In genomic region chr5:115156933-115157589, GRCm38 (mm10) we compare ENCODE assay signal across 8 mouse cellular contexts. TPM values are rescaled to one million over a fixed set of nuclear protein-coding genes. Genes with fewer than 3 reads are reported as not detected.
DNase-seq lines count a peak whose midpoint lies in the region; ATAC-seq and TF ChIP-seq lines count a peak whose summit lies in the region.
"Had no signal": no experiment of that assay in that cellular context is flagged by ENCODE, and none has a peak within 500 bp of the region (broad histone marks: within the 10 kb centered on the region; RNA-seq: fewer than 3 reads in every experiment).

No protein-coding gene starts in this region.

- no peak for TF ChIP-seq POLR2A in liver, adult 2 months (IDR thresholded peaks at IDR 0.05; ENCODE audit: extremely low read depth, insufficient read depth, low read length)

- H3K4me3 ChIP-seq in lung, embryonic 15.5 days: peak overlapping the region; percentile 92
- H3K4me3 ChIP-seq in brown adipose tissue, adult 24 weeks (ENCODE audit: insufficient read depth, low read depth, low read length): peak overlapping the region; percentile 82
- peak overlapping the region; percentile 73 for H3K4me3 ChIP-seq in forebrain, postnatal 0 days (ENCODE audit: low read depth, low read length)
- H3K4me3 ChIP-seq in liver, adult 2 months (ENCODE audit: insufficient read depth, low read depth, low read length): peak overlapping the region; percentile 83
- peak overlapping the region; percentile 86 for H3K4me3 ChIP-seq in stomach, embryonic 15.5 days (replicated peaks)

- H3K27ac ChIP-seq in lung, embryonic 15.5 days: peak overlapping the region; percentile 98
- H3K27ac ChIP-seq in brown adipose tissue, adult 24 weeks (replicated peaks; ENCODE audit: low read depth, low read length): no peak overlapping the region; the same call in 1 of the 2 replicates
- peak overlapping the region; percentile 99 for H3K27ac ChIP-seq in forebrain, postnatal 0 days (ENCODE audit: low read depth, low read length)
- no peak overlapping the region; the same call in 1 of the 2 replicates for H3K27ac ChIP-seq in liver, adult 2 months (replicated peaks; ENCODE audit: insufficient read depth, low read depth, low read length)
- peak overlapping the region; percentile 90 for H3K27ac ChIP-seq in stomach, embryonic 15.5 days

- no peaks in the 10 kb centered on the region for H3K27me3 ChIP-seq in lung, embryonic 15.5 days
- no peaks in the 10 kb centered on the region for H3K27me3 ChIP-seq in forebrain, postnatal 0 days (ENCODE audit: insufficient read depth, low read length)
- no peaks in the 10 kb centered on the region for H3K27me3 ChIP-seq in liver, adult 2 months (ENCODE audit: control insufficient read depth, insufficient read depth, low read length)
- no peaks in the 10 kb centered on the region for H3K27me3 ChIP-seq in stomach, embryonic 15.5 days (replicated peaks)

- H3K9ac ChIP-seq in lung, embryonic 15.5 days: peak overlapping the region; percentile 96
- H3K9ac ChIP-seq in forebrain, postnatal 0 days: peak overlapping the region; percentile 79
- H3K9ac ChIP-seq in liver, adult 2 months (ENCODE audit: low read depth, low read length): peak overlapping the region; percentile 93
- peak overlapping the region; percentile 98 for H3K9ac ChIP-seq in stomach, embryonic 15.5 days

- H3K36me3 ChIP-seq in lung, embryonic 15.5 days: 0 out of 2 replicates have a peak, but pooled peaks cover 4% of the 10 kb centered on the region
- H3K36me3 ChIP-seq in forebrain, postnatal 0 days (ENCODE audit: insufficient read depth): no peaks in the 10 kb centered on the region
- no peaks in the 10 kb centered on the region for H3K36me3 ChIP-seq in liver, adult 2 months (ENCODE audit: control insufficient read depth, insufficient read depth, low read length)
- no peaks in the 10 kb centered on the region for H3K36me3 ChIP-seq in stomach, embryonic 15.5 days

- H3K4me2 ChIP-seq in lung, embryonic 15.5 days: peak overlapping the region; percentile 68
- peak overlapping the region; percentile 94 for H3K4me2 ChIP-seq in forebrain, postnatal 0 days (ENCODE audit: low read depth)
- peak overlapping the region; percentile 82 for H3K4me2 ChIP-seq in stomach, embryonic 15.5 days

- under 1% methylated on average over 26 of the region's 26 CpGs for WGBS in lung, embryonic 15.5 days
- 1% methylated on average over 26 of the region's 26 CpGs for WGBS in forebrain, postnatal 0 days
- 3% methylated on average over 26 of the region's 26 CpGs for WGBS in liver, adult 2 months
- WGBS in stomach, embryonic 15.5 days: under 1% methylated on average over 26 of the region's 26 CpGs

- DNase-seq in lung, postnatal 36 days: no peak
- DNase-seq in forebrain, postnatal 0 days: no peak
- DNase-seq in liver, adult 2 months (ENCODE audit: extremely low read depth, low read depth, low spot score): peak; percentile 15
- DNase-seq in frontal cortex, postnatal 25 days (ENCODE audit: low spot score in 2 of 2): no peak

- H3K9me3 ChIP-seq in lung, embryonic 15.5 days: no peaks in the 10 kb centered on the region
- no peaks in the 10 kb centered on the region for H3K9me3 ChIP-seq in forebrain, postnatal 0 days (ENCODE audit: low read length)
- H3K9me3 ChIP-seq in stomach, embryonic 15.5 days: no peaks in the 10 kb centered on the region

- H3K79me2 ChIP-seq in liver, adult 2 months (ENCODE audit: control insufficient read depth, insufficient read depth, low read length): peaks cover 33% of the 10 kb centered on the region; the same call in 1 of the 2 replicates

- no peak for TF ChIP-seq CTCF in forebrain, postnatal 0 days (IDR thresholded peaks at IDR 0.05; ENCODE audit: low read depth)
- TF ChIP-seq CTCF in liver, adult 2 months (IDR thresholded peaks at IDR 0.05; ENCODE audit: low read depth, low read length): no peak

- peaks cover 56% of the 10 kb centered on the region for H3K4me1 ChIP-seq in lung, embryonic 15.5 days
- peaks cover 53% of the 10 kb centered on the region for H3K4me1 ChIP-seq in brown adipose tissue, adult 24 weeks (ENCODE audit: control insufficient read depth, insufficient read depth, insufficient read length, low read length)
- peaks cover 17% of the 10 kb centered on the region for H3K4me1 ChIP-seq in forebrain, postnatal 0 days (ENCODE audit: insufficient read depth)
- H3K4me1 ChIP-seq in liver, adult 2 months (ENCODE audit: control insufficient read depth, insufficient read depth, low read length): peaks cover 6% of the 10 kb centered on the region; the same call in 1 of the 2 replicates
- H3K4me1 ChIP-seq in stomach, embryonic 15.5 days: peaks cover 46% of the 10 kb centered on the region

- ATAC-seq in lung, embryonic 15.5 days (ENCODE audit: borderline replicate concordance, extremely low read depth, low FRiP score, low TSS enrichment): no peak
- no peak for ATAC-seq in forebrain, postnatal 0 days
- ATAC-seq in stomach, embryonic 15.5 days (ENCODE audit: insufficient read depth, low FRiP score, low read depth): no peak

RNA-seq across cellular contexts. Expression of gene Mlec, which starts 0.9 kb away (rescaled TPM):
- polyA plus RNA-seq in lung, embryonic 15.5 days (2015; fragmentation: Nextera tagmentation; extraction: Ambion mirVana): 75.4 and 77.0 TPM in 2 replicates
- polyA plus RNA-seq in brown adipose tissue, adult 24 weeks (2012; ENCODE audit: insufficient read depth, insufficient read length, missing spikeins): 49.5 and 76.9 TPM in 2 replicates
- total RNA-seq in forebrain, postnatal 0 days (2014; rRNA removed): 49.9 and 58.6 TPM in 2 replicates
- 8.4 and 15.7 TPM in 2 replicates for polyA plus RNA-seq in forebrain, postnatal 0 days (2015; fragmentation: Nextera tagmentation; extraction: Ambion mirVana)
- 33.7 and 44.7 TPM in 2 replicates for total RNA-seq in liver, adult 2 months (2014; rRNA removed)
- polyA plus RNA-seq in liver, adult 2 months (2012; rRNA removed): 40.8 and 41.8 TPM in 2 replicates
- 89.3 and 101 TPM in 2 replicates for polyA plus RNA-seq in stomach, embryonic 15.5 days (2015; fragmentation: Nextera tagmentation; extraction: Ambion mirVana)

RNA-seq across cellular contexts. Expression of gene Unc119b, which starts 22.3 kb away (rescaled TPM):
- 39.9 and 41.0 TPM in 2 replicates for polyA plus RNA-seq in lung, embryonic 15.5 days (2015; fragmentation: Nextera tagmentation; extraction: Ambion mirVana)
- 9.4 and 11.0 TPM in 2 replicates for polyA plus RNA-seq in brown adipose tissue, adult 24 weeks (2012; ENCODE audit: insufficient read depth, insufficient read length, missing spikeins)
- total RNA-seq in forebrain, postnatal 0 days (2014; rRNA removed): 24.7 and 27.2 TPM in 2 replicates
- polyA plus RNA-seq in forebrain, postnatal 0 days (2015; fragmentation: Nextera tagmentation; extraction: Ambion mirVana): 17.4 and 20.3 TPM in 2 replicates
- 12.5 and 17.3 TPM in 2 replicates for total RNA-seq in liver, adult 2 months (2014; rRNA removed)
- polyA plus RNA-seq in liver, adult 2 months (2012; rRNA removed): 29.4 and 32.0 TPM in 2 replicates
- 26.6 and 29.7 TPM in 2 replicates for polyA plus RNA-seq in stomach, embryonic 15.5 days (2015; fragmentation: Nextera tagmentation; extraction: Ambion mirVana)

RNA-seq across cellular contexts. Expression of gene Cabp1, which starts 37.1 kb away (rescaled TPM):
- 1.4 and 2.1 TPM in 2 replicates for polyA plus RNA-seq in lung, embryonic 15.5 days (2015; fragmentation: Nextera tagmentation; extraction: Ambion mirVana)
- 1.0 and 1.3 TPM in 2 replicates for polyA plus RNA-seq in brown adipose tissue, adult 24 weeks (2012; ENCODE audit: insufficient read depth, insufficient read length, missing spikeins)
- total RNA-seq in forebrain, postnatal 0 days (2014; rRNA removed): 28.1 and 31.5 TPM in 2 replicates
- 12.6 and 19.4 TPM in 2 replicates for polyA plus RNA-seq in forebrain, postnatal 0 days (2015; fragmentation: Nextera tagmentation; extraction: Ambion mirVana)
- total RNA-seq in liver, adult 2 months (2014; rRNA removed): 0.09 TPM in 1 of 2 replicates, not detected in the other
- polyA plus RNA-seq in liver, adult 2 months (2012; rRNA removed): 0.07 and 0.21 TPM in 2 replicates
- 1.5 and 1.6 TPM in 2 replicates for polyA plus RNA-seq in stomach, embryonic 15.5 days (2015; fragmentation: Nextera tagmentation; extraction: Ambion mirVana)

RNA-seq across cellular contexts. Expression of gene Acads, which starts 37.9 kb away (rescaled TPM):
- polyA plus RNA-seq in lung, embryonic 15.5 days (2015; fragmentation: Nextera tagmentation; extraction: Ambion mirVana): 76.3 and 76.4 TPM in 2 replicates
- 345 and 375 TPM in 2 replicates for polyA plus RNA-seq in brown adipose tissue, adult 24 weeks (2012; ENCODE audit: insufficient read depth, insufficient read length, missing spikeins)
- 11.8 and 13.9 TPM in 2 replicates for total RNA-seq in forebrain, postnatal 0 days (2014; rRNA removed)
- polyA plus RNA-seq in forebrain, postnatal 0 days (2015; fragmentation: Nextera tagmentation; extraction: Ambion mirVana): 12.1 and 12.5 TPM in 2 replicates
- total RNA-seq in liver, adult 2 months (2014; rRNA removed): 140 and 143 TPM in 2 replicates
- 255 and 293 TPM in 2 replicates for polyA plus RNA-seq in liver, adult 2 months (2012; rRNA removed)
- polyA plus RNA-seq in stomach, embryonic 15.5 days (2015; fragmentation: Nextera tagmentation; extraction: Ambion mirVana): 64.1 and 71.1 TPM in 2 replicates

RNA-seq across cellular contexts. Expression of gene Gm10401, which starts 59.0 kb away (rescaled TPM):
- 26.9 and 32.3 TPM in 2 replicates for polyA plus RNA-seq in lung, embryonic 15.5 days (2015; fragmentation: Nextera tagmentation; extraction: Ambion mirVana)
- polyA plus RNA-seq in brown adipose tissue, adult 24 weeks (2012; ENCODE audit: insufficient read depth, insufficient read length, missing spikeins): not detected in 2 replicates
- not detected in 2 replicates for total RNA-seq in forebrain, postnatal 0 days (2014; rRNA removed)
- polyA plus RNA-seq in forebrain, postnatal 0 days (2015; fragmentation: Nextera tagmentation; extraction: Ambion mirVana): 32.5 and 44.0 TPM in 2 replicates
- not detected in 2 replicates for total RNA-seq in liver, adult 2 months (2014; rRNA removed)
- 0.17 TPM in 1 of 2 replicates, not detected in the other for polyA plus RNA-seq in liver, adult 2 months (2012; rRNA removed)
- polyA plus RNA-seq in stomach, embryonic 15.5 days (2015; fragmentation: Nextera tagmentation; extraction: Ambion mirVana): 27.1 and 31.2 TPM in 2 replicates
- total RNA-seq: heart, postnatal 10 days had no signal

Comparison
In these comparisons a context has a peak if more than half of its experiments do, and no peak if none do; other contexts are left out.
1. H3K27ac ChIP-seq: peak in lung, embryonic 15.5 days (single experiment), forebrain, postnatal 0 days (single experiment) and stomach, embryonic 15.5 days (single experiment); none in brown adipose tissue, adult 24 weeks (single experiment) and liver, adult 2 months (single experiment).
2. Peak in every context shown above with its lines, with median percentiles within 50 percentile points of each other: H3K4me2 ChIP-seq, H3K4me3 ChIP-seq and H3K9ac ChIP-seq.